Mouse (Mus musculus): ENCODE data around the gene Cx3cr1. TPM values are rescaled to one million over a fixed set of nuclear protein-coding genes. Genes with fewer than 3 reads are reported as not detected.

Gene Cx3cr1
- polyA plus RNA-seq, 1 experiment from 2014 or later = 7.5 TPM

DNA sequence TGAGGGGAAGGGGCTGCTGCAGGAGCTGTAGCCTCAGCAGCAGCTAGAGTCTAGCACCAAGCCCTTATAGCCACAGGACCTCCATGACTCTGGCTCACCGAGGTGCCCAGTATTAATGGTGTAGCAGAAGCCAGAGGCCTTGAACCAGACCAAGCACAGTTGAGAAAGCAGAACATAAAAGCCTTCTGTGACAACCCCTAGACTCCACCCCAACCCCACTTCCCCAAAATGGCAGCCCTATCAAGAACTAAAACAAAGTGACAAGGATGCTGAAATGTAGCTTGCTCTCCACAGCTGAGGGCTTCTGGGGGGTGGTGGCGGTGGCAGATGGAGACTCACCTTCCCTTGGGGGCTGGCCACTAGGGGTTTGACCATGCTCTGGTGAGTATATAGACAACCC lies 31.5 kb upstream of the Cx3cr1 start:
- 89% methylated on average over 2 of the region's 2 CpGs for WGBS
- Histone ChIP-seq H3K4me1 (replicated peaks) (no peaks in the 10 kb centered on the region), H3K36me3 (no peaks in the 10 kb centered on the region), H3K9ac (no peak overlapping the region), H3K27ac (no peak overlapping the region), H3K4me3 (no peak overlapping the region), H3K27me3 (no peaks in the 10 kb centered on the region), H3K4me2 (no peak overlapping the region), H3K9me3 (replicated peaks) (no peaks in the 10 kb centered on the region)
- ATAC-seq (replicated peaks; ENCODE audit: insufficient number of reproducible peaks, insufficient read depth, low FRiP score, low read depth) = no peak

DNA sequence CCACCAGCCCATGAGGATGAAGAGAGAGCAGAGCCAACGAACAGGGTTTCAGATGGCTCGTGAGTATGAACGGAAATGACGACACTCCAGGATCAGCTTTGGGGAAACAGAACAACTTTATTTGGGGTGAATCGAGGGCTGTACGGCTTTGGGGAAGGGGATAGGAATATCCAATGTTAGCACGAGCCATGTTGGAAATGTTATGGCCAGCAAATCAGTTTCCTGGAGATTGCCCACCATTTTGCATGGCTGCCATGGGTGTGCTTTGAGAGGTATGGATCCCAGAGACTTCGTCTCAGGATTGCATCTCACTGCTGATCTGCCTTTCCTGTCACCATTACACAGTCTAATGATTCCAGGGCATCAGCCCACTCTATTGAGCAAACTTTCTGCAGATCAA lies 29.6 kb upstream of the Cx3cr1 start:
- no peaks in the 10 kb centered on the region for H3K36me3 ChIP-seq
- H3K4me3 ChIP-seq = no peak overlapping the region
- ATAC-seq (replicated peaks; ENCODE audit: insufficient number of reproducible peaks, insufficient read depth, low FRiP score, low read depth) = no peak
- H3K27me3 ChIP-seq = no peaks in the 10 kb centered on the region
- WGBS = 81% methylated on average over 8 of the region's 8 CpGs
- H3K27ac ChIP-seq = no peak overlapping the region
- H3K4me2 ChIP-seq = no peak overlapping the region
- H3K9me3 ChIP-seq (replicated peaks) = no peaks in the 10 kb centered on the region
- no peaks in the 10 kb centered on the region for H3K4me1 ChIP-seq (replicated peaks)
- H3K9ac ChIP-seq = no peak overlapping the region

DNA sequence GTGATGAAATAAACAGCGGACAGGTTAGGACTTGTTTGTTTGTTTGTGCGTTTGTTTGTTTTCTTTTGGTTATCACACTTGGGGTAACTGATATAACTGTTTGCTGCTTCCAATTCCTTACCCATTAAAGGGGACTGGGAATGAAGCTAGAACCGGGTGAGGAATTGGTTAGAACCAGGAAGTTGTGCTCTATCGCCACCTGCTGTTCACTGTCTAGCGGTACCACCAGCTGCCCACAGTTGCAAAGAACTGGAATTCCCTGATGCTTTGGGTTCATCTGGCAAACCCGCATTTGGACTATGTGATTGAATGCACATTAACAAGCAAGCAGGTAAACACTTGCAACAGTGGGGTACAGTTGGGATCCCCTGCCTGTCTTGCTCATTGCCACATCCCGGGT lies 29.0 kb upstream of the Cx3cr1 start:
- 17% methylated on average over 7 of the region's 7 CpGs for WGBS
- Histone ChIP-seq H3K27ac (no peak overlapping the region), H3K36me3 (no peaks in the 10 kb centered on the region), H3K4me1 (replicated peaks) (no peaks in the 10 kb centered on the region), H3K4me2 (no peak overlapping the region), H3K9ac (no peak overlapping the region), H3K4me3 (no peak overlapping the region), H3K9me3 (replicated peaks) (no peaks in the 10 kb centered on the region), H3K27me3 (no peaks in the 10 kb centered on the region)
- no peak for ATAC-seq (replicated peaks; ENCODE audit: insufficient number of reproducible peaks, insufficient read depth, low FRiP score, low read depth)

DNA sequence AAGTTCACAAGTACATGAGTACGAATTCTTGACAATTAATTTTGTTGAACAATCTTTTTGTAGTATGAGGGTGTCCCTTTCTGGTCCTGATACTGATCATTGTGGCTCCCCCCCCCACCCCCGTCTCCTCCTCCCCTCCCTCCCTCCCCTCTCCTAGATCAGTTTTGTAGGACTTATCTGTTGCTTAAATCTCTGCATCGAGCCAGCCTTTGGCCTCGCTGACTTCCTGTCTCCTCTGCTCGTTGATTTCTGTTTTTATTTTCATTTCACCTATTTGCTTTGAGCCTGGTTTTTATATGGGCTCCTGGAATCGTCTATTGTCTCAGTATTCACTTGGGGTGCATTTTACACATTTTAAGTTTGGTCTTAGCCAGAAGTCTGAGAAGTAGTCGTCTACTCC lies 26.2 kb upstream of the Cx3cr1 start:
- H3K9me3 ChIP-seq (replicated peaks) = no peaks in the 10 kb centered on the region
- no peaks in the 10 kb centered on the region for H3K4me1 ChIP-seq (replicated peaks)
- no peaks in the 10 kb centered on the region for H3K27me3 ChIP-seq
- H3K4me2 ChIP-seq = no peak overlapping the region
- H3K36me3 ChIP-seq = no peaks in the 10 kb centered on the region
- H3K27ac ChIP-seq = no peak overlapping the region
- WGBS = 59% methylated on average over 7 of the region's 7 CpGs
- H3K4me3 ChIP-seq = no peak overlapping the region
- no peak for ATAC-seq (replicated peaks; ENCODE audit: insufficient number of reproducible peaks, insufficient read depth, low FRiP score, low read depth)
- H3K9ac ChIP-seq = no peak overlapping the region

DNA sequence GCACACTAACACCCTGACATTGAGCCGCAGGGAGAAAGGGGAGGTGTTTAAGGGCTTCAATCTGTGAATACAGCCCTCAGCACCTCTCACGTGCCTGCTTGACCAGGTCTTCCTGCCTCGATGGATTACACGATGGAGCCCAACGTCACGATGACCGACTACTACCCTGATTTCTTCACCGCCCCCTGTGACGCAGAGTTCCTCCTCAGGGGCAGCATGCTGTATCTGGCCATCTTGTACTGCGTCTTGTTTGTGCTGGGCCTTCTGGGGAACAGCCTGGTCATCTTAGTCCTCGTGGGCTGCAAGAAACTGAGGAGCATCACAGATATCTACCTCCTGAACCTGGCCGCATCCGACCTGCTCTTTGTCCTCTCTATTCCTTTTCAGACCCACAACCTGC lies 24.0 kb upstream of the Cx3cr1 start:
- H3K4me3 ChIP-seq = no peak overlapping the region
- H3K27ac ChIP-seq = no peak overlapping the region
- H3K9me3 ChIP-seq (replicated peaks) = no peaks in the 10 kb centered on the region
- no peaks in the 10 kb centered on the region for H3K36me3 ChIP-seq
- no peaks in the 10 kb centered on the region for H3K27me3 ChIP-seq
- ATAC-seq (replicated peaks; ENCODE audit: insufficient number of reproducible peaks, insufficient read depth, low FRiP score, low read depth) = no peak
- WGBS = 81% methylated on average over 13 of the region's 13 CpGs
- H3K4me1 ChIP-seq (replicated peaks) = no peaks in the 10 kb centered on the region
- no peak overlapping the region for H3K4me2 ChIP-seq
- no peak overlapping the region for H3K9ac ChIP-seq

DNA sequence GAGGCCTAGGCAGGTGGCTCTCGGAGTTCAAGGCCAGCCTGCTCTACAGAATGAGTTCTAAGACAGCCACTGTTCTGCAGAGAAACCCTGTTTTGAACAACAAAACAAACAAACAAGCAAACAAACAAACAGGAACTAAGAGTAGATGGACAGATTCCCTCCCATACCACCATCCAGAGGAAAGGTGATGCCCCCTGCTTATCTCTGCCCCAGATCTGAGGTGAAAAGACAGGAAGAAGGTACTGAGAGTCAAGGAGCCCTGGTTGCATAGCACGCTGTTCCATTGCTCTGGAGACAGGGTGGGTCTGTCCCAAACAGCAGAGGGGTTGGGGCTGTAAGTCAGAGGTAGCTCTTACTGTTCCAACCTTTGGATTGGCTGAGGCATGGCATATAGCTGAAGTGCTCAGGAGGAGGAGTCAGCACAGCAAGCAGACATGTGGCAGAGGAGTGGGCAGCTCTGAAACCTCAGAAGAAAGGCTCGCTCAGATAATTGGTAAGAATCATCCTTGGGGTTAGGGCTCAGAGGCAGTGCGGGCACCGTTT lies 22.1 kb upstream of the Cx3cr1 start, which contains the start of gene Ccr8:
Gene Ccr8, plus strand, starts transcription at position 419 of the 543 bp plus-strand sequence.
- no peak within 1 kb of the TSS for H3K4me2 ChIP-seq
- no peak within 1 kb of the TSS for H3K27ac ChIP-seq
- H3K9me3 ChIP-seq (replicated peaks) = no peaks in the 10 kb centered on the region
- H3K4me1 ChIP-seq (replicated peaks) = no peaks in the 10 kb centered on the region
- 64% methylated on average over 5 of the region's 5 CpGs for WGBS
- no peak for ATAC-seq (replicated peaks; ENCODE audit: insufficient number of reproducible peaks, insufficient read depth, low FRiP score, low read depth)
- no peak within 1 kb of the TSS for H3K4me3 ChIP-seq
- no peak within 1 kb of the TSS for H3K9ac ChIP-seq
- no peaks in the 10 kb centered on the region for H3K27me3 ChIP-seq
- no peaks in the 10 kb centered on the region for H3K36me3 ChIP-seq

DNA sequence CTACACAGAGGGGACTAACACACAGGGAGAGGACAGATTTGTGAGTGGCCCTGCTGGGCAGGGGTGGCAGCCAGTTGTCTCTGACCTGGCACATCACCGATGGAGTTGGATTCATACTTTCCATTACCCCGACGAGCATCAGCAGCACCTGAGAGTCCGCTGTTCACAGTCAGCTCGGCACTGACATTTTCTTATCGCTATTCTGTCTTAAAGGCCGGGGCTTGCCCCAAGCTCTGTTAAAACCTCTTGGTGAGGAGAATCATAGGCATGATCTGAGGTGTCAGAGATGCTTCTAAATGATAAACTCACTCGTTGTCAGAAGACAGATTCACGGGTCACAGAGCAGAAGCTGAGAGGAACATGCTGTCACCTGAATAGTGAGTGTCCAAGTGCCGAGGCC lies 21.4 kb upstream of the Cx3cr1 start:
- Histone ChIP-seq H3K27ac (no peak overlapping the region), H3K4me1 (replicated peaks) (no peaks in the 10 kb centered on the region), H3K9ac (no peak overlapping the region), H3K4me3 (no peak overlapping the region), H3K36me3 (no peaks in the 10 kb centered on the region), H3K4me2 (no peak overlapping the region), H3K9me3 (replicated peaks) (no peaks in the 10 kb centered on the region), H3K27me3 (no peaks in the 10 kb centered on the region)
- ATAC-seq (replicated peaks; ENCODE audit: insufficient number of reproducible peaks, insufficient read depth, low FRiP score, low read depth) = no peak
- WGBS = 71% methylated on average over 10 of the region's 10 CpGs

DNA sequence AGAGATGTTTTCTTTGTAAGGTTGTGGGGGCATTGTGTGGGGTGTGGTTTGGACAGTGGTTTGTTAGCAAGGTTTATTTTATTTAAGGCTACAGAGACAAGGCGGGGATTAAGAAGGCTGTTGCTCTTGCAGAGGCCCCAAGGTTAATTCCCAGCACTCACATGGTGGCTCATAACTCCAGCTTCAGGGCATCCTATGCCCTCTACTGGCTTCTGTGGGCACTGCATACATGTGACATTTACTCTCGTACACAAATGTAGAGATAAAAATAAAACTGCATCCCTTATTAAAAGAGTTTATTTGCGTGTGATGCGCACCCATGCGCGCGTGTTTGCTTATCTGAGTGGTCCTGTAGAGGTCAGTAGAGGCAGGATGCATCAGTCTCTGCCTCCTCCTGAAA lies 19.4 kb upstream of the Cx3cr1 start:
- Histone ChIP-seq H3K4me3 (no peak overlapping the region), H3K9me3 (replicated peaks) (no peaks in the 10 kb centered on the region), H3K27me3 (no peaks in the 10 kb centered on the region), H3K4me1 (replicated peaks) (no peaks in the 10 kb centered on the region), H3K4me2 (no peak overlapping the region), H3K9ac (no peak overlapping the region), H3K36me3 (no peaks in the 10 kb centered on the region), H3K27ac (no peak overlapping the region)
- WGBS = 83% methylated on average over 7 of the region's 7 CpGs
- ATAC-seq (replicated peaks; ENCODE audit: insufficient number of reproducible peaks, insufficient read depth, low FRiP score, low read depth) = no peak

DNA sequence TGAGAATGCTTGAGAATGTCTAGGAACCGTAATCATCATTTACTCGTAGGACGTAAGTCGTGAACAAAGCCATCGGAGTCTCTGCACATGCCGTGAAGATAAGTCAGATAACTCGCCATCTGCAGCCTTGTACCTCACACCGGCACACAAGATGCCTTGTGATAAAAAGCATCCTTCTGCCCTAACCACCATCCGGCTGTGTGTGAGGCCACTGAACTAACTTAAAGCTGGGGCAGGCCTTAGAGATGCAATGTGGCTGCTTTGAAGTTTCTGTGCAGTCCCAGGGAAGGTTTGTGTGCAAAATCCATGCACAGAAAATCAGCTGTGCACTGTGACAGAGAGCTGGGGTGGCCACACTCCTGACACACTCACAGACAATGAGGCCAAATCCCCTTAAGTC lies 14.7 kb upstream of the Cx3cr1 start:
- Histone ChIP-seq H3K27ac (no peak overlapping the region), H3K9ac (no peak overlapping the region), H3K4me2 (no peak overlapping the region), H3K27me3 (no peaks in the 10 kb centered on the region), H3K4me3 (no peak overlapping the region), H3K9me3 (replicated peaks) (no peaks in the 10 kb centered on the region), H3K36me3 (no peaks in the 10 kb centered on the region), H3K4me1 (replicated peaks) (no peaks in the 10 kb centered on the region)
- ATAC-seq (replicated peaks; ENCODE audit: insufficient number of reproducible peaks, insufficient read depth, low FRiP score, low read depth) = no peak
- WGBS = 71% methylated on average over 9 of the region's 9 CpGs

DNA sequence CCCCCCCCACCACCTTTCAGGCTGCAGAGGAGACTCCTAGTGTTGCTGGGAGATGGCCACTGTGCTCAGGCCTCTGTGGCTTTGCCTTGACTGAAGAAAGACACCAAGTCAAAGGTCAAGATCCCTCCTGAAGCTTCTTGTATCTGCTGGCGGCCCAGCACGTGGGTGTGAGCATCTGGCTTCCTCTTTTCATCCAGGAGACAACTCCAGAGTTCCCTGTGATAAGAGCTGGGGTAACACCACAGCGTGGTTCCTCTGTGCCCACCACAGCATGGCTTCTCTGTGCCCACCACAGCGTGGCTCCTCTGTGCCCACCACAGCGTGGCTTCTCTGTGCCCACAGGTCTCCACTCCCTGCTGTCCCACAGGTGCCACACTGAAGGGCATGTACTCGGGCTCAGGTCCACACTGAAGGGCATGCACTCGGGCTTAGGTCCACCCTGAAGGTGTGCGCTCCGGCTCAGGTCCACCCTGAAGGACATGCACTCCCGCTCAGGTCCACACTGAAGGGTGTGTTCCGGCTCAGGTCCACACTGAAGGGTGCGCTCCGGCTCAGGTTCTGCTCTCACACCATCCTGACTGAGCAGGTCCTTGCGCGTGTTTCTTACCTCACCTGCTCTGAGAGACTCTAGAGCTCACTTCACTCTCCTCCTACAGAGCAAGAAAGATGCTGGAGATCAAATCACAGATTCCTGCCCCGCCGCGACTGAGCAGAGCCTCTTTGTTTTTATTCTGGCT lies 13.6 kb upstream of the Cx3cr1 start:
- ATAC-seq (replicated peaks; ENCODE audit: insufficient number of reproducible peaks, insufficient read depth, low FRiP score, low read depth) = no peak
- Histone ChIP-seq H3K27ac (no peak overlapping the region), H3K9ac (no peak overlapping the region), H3K27me3 (no peaks in the 10 kb centered on the region), H3K4me3 (no peak overlapping the region), H3K4me1 (replicated peaks) (no peaks in the 10 kb centered on the region), H3K9me3 (replicated peaks) (no peaks in the 10 kb centered on the region), H3K36me3 (no peaks in the 10 kb centered on the region), H3K4me2 (no peak overlapping the region)
- 73% methylated on average over 18 of the region's 18 CpGs for WGBS

DNA sequence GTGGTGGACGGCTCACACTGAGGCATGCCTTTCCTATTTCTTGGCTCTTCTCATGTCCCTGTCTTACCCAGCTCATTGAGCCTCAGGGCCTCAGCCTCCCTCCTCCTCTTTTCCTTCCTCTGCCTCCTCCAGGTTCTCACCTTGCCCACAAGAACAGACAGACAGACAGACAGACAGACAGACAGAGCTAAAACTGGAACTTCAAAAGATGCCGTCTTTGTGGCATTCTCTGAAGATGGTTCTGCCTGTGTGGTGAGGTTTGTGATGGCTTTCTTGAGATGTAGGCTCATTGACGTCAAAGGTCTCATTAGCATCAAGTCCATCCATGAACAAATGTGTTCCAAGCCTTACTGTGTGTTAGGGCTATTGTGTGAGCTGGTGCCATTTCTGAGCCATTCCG lies 13.0 kb upstream of the Cx3cr1 start:
- 74% methylated on average over 4 of the region's 4 CpGs for WGBS
- Histone ChIP-seq H3K27ac (no peak overlapping the region), H3K9ac (no peak overlapping the region), H3K4me1 (replicated peaks) (no peaks in the 10 kb centered on the region), H3K9me3 (replicated peaks) (no peaks in the 10 kb centered on the region), H3K36me3 (no peaks in the 10 kb centered on the region), H3K27me3 (no peaks in the 10 kb centered on the region), H3K4me2 (no peak overlapping the region), H3K4me3 (no peak overlapping the region)
- no peak for ATAC-seq (replicated peaks; ENCODE audit: insufficient number of reproducible peaks, insufficient read depth, low FRiP score, low read depth)

DNA sequence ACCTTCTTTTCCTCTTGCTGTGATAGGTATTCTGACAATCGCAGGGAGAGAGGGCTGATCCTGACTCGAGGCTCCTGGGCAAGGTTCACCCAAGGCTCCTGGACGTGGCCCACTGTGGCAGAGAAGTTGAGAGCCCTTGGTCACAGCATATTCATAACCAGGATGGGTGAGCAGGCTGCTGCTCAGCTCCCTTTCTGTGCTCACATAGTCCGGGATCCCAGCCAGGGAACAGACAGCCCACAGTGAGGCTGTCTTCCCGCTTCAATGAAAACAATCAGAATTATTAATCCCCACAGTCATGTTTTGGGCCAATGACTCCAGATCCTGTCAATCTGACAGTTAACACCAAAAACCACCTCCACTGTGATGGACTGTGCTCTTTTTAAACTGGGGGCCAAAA lies 12.3 kb upstream of the Cx3cr1 start:
- Histone ChIP-seq H3K9ac (no peak overlapping the region), H3K4me2 (no peak overlapping the region), H3K27ac (no peak overlapping the region), H3K9me3 (replicated peaks) (no peaks in the 10 kb centered on the region), H3K27me3 (no peaks in the 10 kb centered on the region), H3K36me3 (no peaks in the 10 kb centered on the region), H3K4me1 (replicated peaks) (no peaks in the 10 kb centered on the region), H3K4me3 (no peak overlapping the region)
- no peak for ATAC-seq (replicated peaks; ENCODE audit: insufficient number of reproducible peaks, insufficient read depth, low FRiP score, low read depth)
- 65% methylated on average over 5 of the region's 5 CpGs for WGBS
